Comparison of ENCODE assay signal across 8 mouse cellular contexts in the genomic region with DNA sequence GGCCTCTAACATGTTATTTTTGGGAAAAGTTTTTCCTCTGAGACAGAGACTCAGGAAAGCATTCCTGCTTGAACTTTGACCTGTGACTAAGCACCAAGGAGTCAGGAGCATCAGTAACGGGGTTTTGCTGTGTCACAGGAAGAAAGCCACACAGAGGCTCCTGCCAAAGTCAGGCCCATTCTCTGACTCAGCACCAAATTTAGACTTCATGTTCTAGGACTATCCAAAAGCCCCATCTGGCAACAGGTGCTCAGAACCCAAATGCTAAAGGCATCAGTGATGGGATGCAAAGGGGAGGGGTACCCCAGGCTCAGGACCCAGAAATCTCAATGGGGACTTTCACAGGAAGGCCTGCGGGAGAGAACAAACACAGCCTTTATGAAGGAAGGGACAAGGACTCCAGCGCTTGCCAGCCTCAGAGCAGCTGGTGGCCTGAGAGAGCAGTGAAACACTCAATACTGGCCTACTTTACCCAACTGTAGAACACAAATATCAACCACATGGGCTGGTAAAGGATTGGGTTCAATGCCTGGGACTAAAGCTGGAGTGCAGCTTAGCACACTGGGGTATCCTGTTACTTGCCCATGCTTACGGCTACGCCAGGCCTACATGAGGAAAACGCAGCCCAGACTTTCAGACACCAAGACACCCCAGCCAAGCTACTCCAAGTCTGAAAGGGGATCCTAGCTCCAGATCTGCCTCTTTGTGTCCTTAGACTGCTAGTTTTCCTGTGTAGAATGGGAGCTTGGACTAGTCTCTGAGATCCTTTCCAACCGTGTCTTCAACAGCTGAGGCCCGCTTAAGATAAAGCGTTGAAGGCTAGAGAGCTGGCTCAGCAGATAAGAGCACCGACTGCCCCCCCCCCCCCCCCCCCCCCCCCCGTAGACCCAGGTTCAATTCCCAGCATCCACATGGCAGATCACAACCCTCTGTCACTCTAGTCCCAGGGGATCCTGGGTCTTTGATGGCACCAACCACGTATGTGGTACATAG. TPM values are rescaled to one million over a fixed set of nuclear protein-coding genes. Genes with fewer than 3 reads are reported as not detected.
A peak's percentile ranks its signal among the peaks of the same experiment; 100 is the strongest.
DNase-seq lines count a peak whose midpoint lies in the region; ATAC-seq and TF ChIP-seq lines count a peak whose summit lies in the region.

No protein-coding gene starts in this region.

- 75% methylated on average over 10 of the region's 12 CpGs for WGBS in forebrain, embryonic 12.5 days
- WGBS in forebrain, embryonic 14.5 days: 71% methylated on average over 12 of the region's 12 CpGs
- 60% methylated on average over 11 of the region's 12 CpGs for WGBS in stomach, embryonic 15.5 days
- WGBS in stomach, postnatal 0 days: 65% methylated on average over 12 of the region's 12 CpGs
- 49% methylated on average over 10 of the region's 12 CpGs for WGBS in liver, embryonic 14.5 days (ENCODE audit: insufficient replicate concordance)

- H3K4me2 ChIP-seq in forebrain, embryonic 12.5 days: no peak overlapping the region
- no peak overlapping the region for H3K4me2 ChIP-seq in forebrain, embryonic 14.5 days (ENCODE audit: low read length)
- H3K4me2 ChIP-seq in stomach, embryonic 15.5 days: no peak overlapping the region
- H3K4me2 ChIP-seq in stomach, postnatal 0 days (replicated peaks; ENCODE audit: low read depth): no peak overlapping the region
- peak overlapping the region; percentile 33 for H3K4me2 ChIP-seq in liver, embryonic 14.5 days (ENCODE audit: low read depth)

- intact Hi-C loops in heart, postnatal 10 days (cut with DNase I): no loop called here

- no peaks in the 10 kb centered on the region for H3K9me3 ChIP-seq in forebrain, embryonic 12.5 days
- no peaks in the 10 kb centered on the region for H3K9me3 ChIP-seq in forebrain, embryonic 14.5 days (replicated peaks; ENCODE audit: control insufficient read depth, low read length)
- no peaks in the 10 kb centered on the region for H3K9me3 ChIP-seq in stomach, embryonic 15.5 days
- H3K9me3 ChIP-seq in stomach, postnatal 0 days (ENCODE audit: control insufficient read depth, low read length): no peaks in the 10 kb centered on the region
- H3K9me3 ChIP-seq in liver, embryonic 14.5 days (ENCODE audit: control insufficient read depth, low read length): no peaks in the 10 kb centered on the region

- TF ChIP-seq EP300 in stomach, postnatal 0 days (optimal IDR thresholded peaks at IDR 0.05): no peak
- TF ChIP-seq EP300 in liver, embryonic 14.5 days (IDR thresholded peaks at IDR 0.05; ENCODE audit: low read depth): no peak

- no peaks in the 10 kb centered on the region for H3K27me3 ChIP-seq in forebrain, embryonic 12.5 days
- H3K27me3 ChIP-seq in forebrain, embryonic 14.5 days (replicated peaks; ENCODE audit: control insufficient read depth, insufficient read depth, low read length): no peaks in the 10 kb centered on the region
- no peaks in the 10 kb centered on the region for H3K27me3 ChIP-seq in stomach, embryonic 15.5 days (replicated peaks)
- no peaks in the 10 kb centered on the region for H3K27me3 ChIP-seq in stomach, postnatal 0 days (ENCODE audit: control insufficient read depth, insufficient read depth, low read length)
- H3K27me3 ChIP-seq in liver, embryonic 14.5 days (ENCODE audit: control insufficient read depth, insufficient read depth, low read length): no peaks in the 10 kb centered on the region

- H3K27ac ChIP-seq in forebrain, embryonic 12.5 days: 0 out of 2 replicates have a peak overlapping the region, but pooled peaks have one; percentile 8
- no peak overlapping the region for H3K27ac ChIP-seq in forebrain, embryonic 14.5 days (ENCODE audit: low read depth, low read length)
- H3K27ac ChIP-seq in stomach, embryonic 15.5 days: peak overlapping the region; percentile 11; the same call in 1 of the 2 replicates
- H3K27ac ChIP-seq in stomach, postnatal 0 days (replicated peaks): no peak overlapping the region
- peak overlapping the region; percentile 57 for H3K27ac ChIP-seq in liver, embryonic 14.5 days

- no peak for DNase-seq in forebrain, embryonic 14.5 days (ENCODE audit: low spot score)
- no peak for DNase-seq in stomach, postnatal 0 days (ENCODE audit: low spot score)
- peak; percentile 33 to 41 for DNase-seq in heart, postnatal 10 days
- DNase-seq in liver, embryonic 14.5 days (ENCODE audit: low read depth in 3 of 3, low spot score in 3 of 3): peak in 2 of 3 experiments; percentile 22 to 41
- no peak for DNase-seq in embryo, embryonic 11 days

- no peak for TF ChIP-seq CTCF in stomach, postnatal 0 days (IDR thresholded peaks at IDR 0.05; ENCODE audit: low read depth)
- no peak for TF ChIP-seq CTCF in liver, embryonic 14.5 days (IDR thresholded peaks at IDR 0.05; ENCODE audit: low read depth)

- H3K4me3 ChIP-seq in forebrain, embryonic 12.5 days (replicated peaks): no peak overlapping the region
- H3K4me3 ChIP-seq in forebrain, embryonic 14.5 days (ENCODE audit: low read depth, low read length): no peak overlapping the region
- H3K4me3 ChIP-seq in stomach, embryonic 15.5 days (replicated peaks): no peak overlapping the region
- no peak overlapping the region for H3K4me3 ChIP-seq in stomach, postnatal 0 days (ENCODE audit: low read depth, low read length)
- H3K4me3 ChIP-seq in liver, embryonic 14.5 days (ENCODE audit: insufficient read depth in 1 of 2, low read depth in 2 of 2, low read length in 2 of 2): no peak overlapping the region

- H3K9ac ChIP-seq in forebrain, embryonic 12.5 days: no peak overlapping the region
- H3K9ac ChIP-seq in forebrain, embryonic 14.5 days (ENCODE audit: low read length): no peak overlapping the region
- no peak overlapping the region for H3K9ac ChIP-seq in stomach, embryonic 15.5 days
- H3K9ac ChIP-seq in stomach, postnatal 0 days (ENCODE audit: low read length): no peak overlapping the region
- peak overlapping the region; percentile 2; the same call in 1 of the 2 replicates for H3K9ac ChIP-seq in liver, embryonic 14.5 days (replicated peaks)

- no peak for ATAC-seq in forebrain, embryonic 12.5 days (ENCODE audit: low FRiP score)
- no peak for ATAC-seq in forebrain, embryonic 14.5 days
- no peak for ATAC-seq in stomach, embryonic 15.5 days (ENCODE audit: insufficient read depth, low FRiP score, low read depth)
- ATAC-seq in stomach, postnatal 0 days (ENCODE audit: low FRiP score, low TSS enrichment): no peak
- peak; percentile 72 for ATAC-seq in liver, embryonic 14.5 days (ENCODE audit: insufficient read depth)
- ATAC-seq in inflammation-experienced regulatory T-cells, adult 6 months: no peak

- peaks cover 18% of the 10 kb centered on the region for H3K4me1 ChIP-seq in forebrain, embryonic 12.5 days
- H3K4me1 ChIP-seq in forebrain, embryonic 14.5 days (ENCODE audit: control insufficient read depth, insufficient read depth, low read length): no peaks in the 10 kb centered on the region
- H3K4me1 ChIP-seq in stomach, embryonic 15.5 days: peaks cover 13% of the 10 kb centered on the region
- no peaks in the 10 kb centered on the region for H3K4me1 ChIP-seq in stomach, postnatal 0 days (replicated peaks; ENCODE audit: control insufficient read depth, insufficient read depth)
- H3K4me1 ChIP-seq in liver, embryonic 14.5 days (replicated peaks; ENCODE audit: control insufficient read depth in 2 of 2, insufficient read depth in 2 of 2, low read length in 1 of 2): peaks cover 8 to 31% of the 10 kb centered on the region in 2 experiments

- no peaks in the 10 kb centered on the region for H3K36me3 ChIP-seq in forebrain, embryonic 12.5 days (replicated peaks)
- no peaks in the 10 kb centered on the region for H3K36me3 ChIP-seq in forebrain, embryonic 14.5 days (ENCODE audit: control insufficient read depth, insufficient read depth, low read length)
- H3K36me3 ChIP-seq in stomach, embryonic 15.5 days: no peaks in the 10 kb centered on the region
- H3K36me3 ChIP-seq in stomach, postnatal 0 days (ENCODE audit: control insufficient read depth, insufficient read depth, low read length): no peaks in the 10 kb centered on the region
- H3K36me3 ChIP-seq in liver, embryonic 14.5 days (replicated peaks; ENCODE audit: control insufficient read depth, insufficient read depth, low read depth): no peaks in the 10 kb centered on the region

RNA-seq across cellular contexts. Expression of a gene that starts 12.8 kb away (rescaled TPM):
- polyA plus RNA-seq in forebrain, embryonic 12.5 days (2016; fragmentation: Nextera tagmentation; extraction: Ambion mirVana): 20.9 and 22.5 TPM in 2 replicates
- polyA plus RNA-seq in forebrain, embryonic 14.5 days (2014; fragmentation: Nextera tagmentation; extraction: Ambion mirVana): 20.3 and 22.5 TPM in 2 replicates
- polyA plus RNA-seq in stomach, embryonic 15.5 days (2015; fragmentation: Nextera tagmentation; extraction: Ambion mirVana): 13.5 and 15.6 TPM in 2 replicates
- 3.8 and 5.0 TPM in 2 replicates for polyA plus RNA-seq in stomach, postnatal 0 days (2015; fragmentation: Nextera tagmentation; extraction: Ambion mirVana)
- total RNA-seq in heart, postnatal 10 days (2021): 10 to 100 TPM; 17.0 to 19.1 TPM
- 2.1 and 2.2 TPM in 2 replicates for polyA plus RNA-seq in liver, embryonic 14.5 days (2012; rRNA removed)
- 0.96 and 1.5 TPM in 2 replicates for polyA plus RNA-seq in liver, embryonic 14.5 days (2014; fragmentation: Nextera tagmentation; extraction: Ambion mirVana)
- polyA plus RNA-seq in inflammation-experienced regulatory T-cells, adult 6 months (2017; shearing (Covaris generic)): under 1 TPM in 2 of 3 experiments, not detected in 1; 0.62 TPM

Comparison
In these comparisons a context has a peak if more than half of its experiments do, and no peak if none do; other contexts are left out.
1. H3K27ac ChIP-seq: peak in forebrain, embryonic 12.5 days (single experiment), stomach, embryonic 15.5 days (single experiment) and liver, embryonic 14.5 days (single experiment); none in forebrain, embryonic 14.5 days (single experiment) and stomach, postnatal 0 days (single experiment).
2. DNase-seq: peak in heart, postnatal 10 days (2 of 2) and liver, embryonic 14.5 days (2 of 3); none in forebrain, embryonic 14.5 days (single experiment), stomach, postnatal 0 days (single experiment) and embryo, embryonic 11 days (single experiment).